Mouse (Mus musculus): ENCODE results near the gene Thnsl1. TPM values are rescaled to one million over a fixed set of nuclear protein-coding genes. Genes with fewer than 3 reads are reported as not detected.

Thnsl1 gene
- polyA plus RNA-seq (2012; rRNA removed; ENCODE audit: low replicate concordance), result 3.9 and 4.3 TPM in 2 replicates

GRCm38 (mm10) chr2:21204912-21205830, at the start of gene Thnsl1, which contains the start of gene Enkur:
TSS of gene Thnsl1 (plus strand) at chr2:21205724.
TSS of gene Enkur (minus strand) at chr2:21205365.

Other genes starting within 250 kb of the Thnsl1 start
- 14.9 and 30.5 TPM in 2 replicates for gene Arhgap21, start 236.8 kb upstream of the Thnsl1 start, polyA plus RNA-seq (2012; rRNA removed; ENCODE audit: low replicate concordance)
- 1.4 TPM in 1 of 2 replicates, not detected in the other for gene Enkur, start 359 bp upstream of the Thnsl1 start, polyA plus RNA-seq (2012; rRNA removed; ENCODE audit: low replicate concordance)
- gene Gpr158, start 161.8 kb downstream of the Thnsl1 start, polyA plus RNA-seq (2012; rRNA removed; ENCODE audit: low replicate concordance), result 0.01 TPM in 1 of 2 replicates, not detected in the other